Mouse (Mus musculus) lung, embryonic 14.5 days (tissue): ENCODE results near the gene Otx2. TPM values are rescaled to one million over a fixed set of nuclear protein-coding genes. Genes with fewer than 3 reads are reported as not detected.
A peak's percentile ranks its signal among the peaks of the same experiment; 100 is the strongest.
"Not testable (repeated sequence)": the region's sequence is repeated elsewhere in the genome, so short reads cannot be mapped to it uniquely, and the experiment has no call there.

Experiments
- ATAC-seq: fragments of 200-750 bp; cut with Nextera tagmentation; 2 replicates; pipeline ENCODE4 v1.8.0; 2017; ENCODE audit warnings: mild to moderate bottlenecking, moderate TSS enrichment, moderate library complexity; ENCODE audit not compliant: insufficient read depth
- DNase-seq: peaks from one replicate; pipeline ENCODE4 v3.0.0-alpha.2; 2015
- H3K27ac ChIP-seq: fragments of 300-500 bp; sonication (generic); 2 replicates; pipeline ENCODE4 v1.5.1; 2014; ENCODE audit warnings: low read depth, mild to moderate bottlenecking, moderate library complexity
- H3K27me3 ChIP-seq: fragments of 300-500 bp; sonication (generic); 2 replicates; pipeline ENCODE4 v1.6.1; 2014; ENCODE audit warnings: low read length, control low read depth; ENCODE audit not compliant: insufficient read depth
- H3K36me3 ChIP-seq: fragments of 300-500 bp; sonication (generic); 2 replicates; pipeline ENCODE4 v1.6.1; 2014; ENCODE audit warnings: control low read depth; ENCODE audit not compliant: insufficient read depth
- H3K4me1 ChIP-seq: fragments of 300-500 bp; sonication (generic); 2 replicates; pipeline ENCODE4 v1.6.1; 2014; ENCODE audit warnings: antibody characterized with exemption, control low read depth; ENCODE audit not compliant: insufficient read depth
- H3K4me2 ChIP-seq: fragments of 300-500 bp; sonication (generic); 2 replicates; pipeline ENCODE4 v1.6.1; 2014; ENCODE audit warnings: mild to moderate bottlenecking
- H3K4me3 ChIP-seq: fragments of 300-500 bp; sonication (generic); 2 replicates; pipeline ENCODE4 v1.5.1; 2014; ENCODE audit warnings: low read depth, low read length
- H3K9ac ChIP-seq: fragments of 300-500 bp; sonication (generic); 2 replicates; pipeline ENCODE4 v1.6.1; 2014
- H3K9me3 ChIP-seq: fragments of 300-500 bp; sonication (generic); 2 replicates; pipeline ENCODE4 v1.6.1; 2016; ENCODE audit warnings: low read depth, low read length, control low read depth
- CTCF ChIP-seq: IDR thresholded peaks from 2 replicates; pipeline ENCODE4 v1.5.1; 2016; ENCODE audit warnings: antibody characterized with exemption, low read depth
- WGBS: fragments of 180-500 bp; shearing (Covaris S2); extraction: QIAGEN DNeasy Blood & Tissue Kit; methylation state at CpG from one replicate; pipeline ENCODE4 v1.1.7; 2014; 5-methylcytosine and 5-hydroxymethylcytosine counted together
- polyA plus RNA-seq: library from polyadenylated mRNA; unstranded; fragments of >200 nt; fragmentation: Nextera tagmentation; extraction: Ambion mirVana; gene quantifications from 2 replicates; pipeline ENCODE4 v1.2.1, GENCODE M21; 2014

The Otx2 gene
- polyA plus RNA-seq, 1 experiment from 2014 or later = not detected

DNA sequence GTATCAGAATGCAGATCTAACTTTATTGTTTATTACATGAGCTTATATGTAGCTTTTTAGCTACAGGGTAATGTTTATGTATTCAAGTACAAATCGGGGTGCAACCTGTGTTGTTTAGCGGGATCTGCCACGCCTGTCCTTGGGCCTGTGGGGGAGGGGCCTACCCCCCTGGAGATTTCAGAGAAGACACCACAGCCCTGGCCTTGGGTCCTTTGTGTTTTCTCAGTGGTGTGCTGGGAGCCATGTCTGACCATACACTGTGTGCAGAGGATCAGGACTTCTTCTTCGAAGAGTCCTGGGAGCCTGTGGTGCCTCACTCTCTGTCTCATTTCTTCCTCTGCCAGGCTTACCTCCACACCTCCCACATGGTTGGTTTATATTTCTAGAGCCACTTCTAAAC is 47.3 kb downstream of the Otx2 start:
- Histone ChIP-seq H3K9me3 (no peaks in the 10 kb centered on the region), H3K4me2 (no peak overlapping the region), H3K27ac (no peak overlapping the region), H3K9ac (no peak overlapping the region), H3K4me3 (no peak overlapping the region), H3K27me3 (no peaks in the 10 kb centered on the region), H3K4me1 (no peaks in the 10 kb centered on the region), H3K36me3 (no peaks in the 10 kb centered on the region)
- DNase-seq = no peak
- no peak for ATAC-seq
- 69% methylated on average over 4 of the region's 4 CpGs for WGBS
- no peak for TF ChIP-seq CTCF

GRCm38 (mm10) chr14:48625331-48625694 is 48.3 kb downstream of the Otx2 start:
- H3K36me3 ChIP-seq = no peaks in the 10 kb centered on the region
- no peaks in the 10 kb centered on the region for H3K9me3 ChIP-seq
- H3K4me2 ChIP-seq = no peak overlapping the region
- ATAC-seq (peak; percentile 44; the same call in 1 of the 2 replicates), DNase-seq (peak; percentile 29)
- H3K9ac ChIP-seq = no peak overlapping the region
- 68% methylated on average over 6 of the region's 6 CpGs for WGBS
- TF ChIP-seq CTCF = no peak
- no peaks in the 10 kb centered on the region for H3K27me3 ChIP-seq
- no peaks in the 10 kb centered on the region for H3K4me1 ChIP-seq
- H3K27ac ChIP-seq = no peak overlapping the region
- no peak overlapping the region for H3K4me3 ChIP-seq

- no peak overlapping the region for H3K9ac ChIP-seq
- no peaks in the 10 kb centered on the region for H3K4me1 ChIP-seq
- no peak overlapping the region for H3K4me3 ChIP-seq
- no peak for TF ChIP-seq CTCF
- no peak overlapping the region for H3K27ac ChIP-seq
- H3K4me2 ChIP-seq = no peak overlapping the region
- 72% methylated on average over 9 of the region's 9 CpGs for WGBS
- no peaks in the 10 kb centered on the region for H3K9me3 ChIP-seq
- ATAC-seq (no peak; the same call in 1 of the 2 replicates), DNase-seq (peak; percentile 45)
- no peaks in the 10 kb centered on the region for H3K27me3 ChIP-seq
- H3K36me3 ChIP-seq = no peaks in the 10 kb centered on the region
Measured at GRCm38 (mm10) chr14:48624596-48625330, 48.9 kb downstream of the Otx2 start.

DNA sequence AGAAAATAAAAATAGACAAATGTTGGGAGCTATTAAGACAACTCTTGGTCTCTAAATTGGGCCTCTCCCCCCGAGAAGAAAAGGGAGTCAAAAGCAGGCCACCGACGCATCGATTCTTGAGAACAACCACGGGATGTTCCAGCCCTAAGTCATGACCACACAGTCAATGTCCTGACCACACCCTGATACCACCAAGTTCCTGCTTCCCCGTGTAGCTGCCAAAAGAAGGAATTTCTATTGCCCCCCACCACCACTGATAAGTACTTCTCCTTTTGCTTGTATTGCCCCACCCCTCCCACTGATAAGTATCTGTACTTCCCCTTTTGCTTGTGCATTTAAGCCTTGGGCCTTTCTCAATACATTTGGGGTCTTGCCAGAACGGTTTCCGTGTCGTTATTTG is 50.9 kb downstream of the Otx2 start:
- not testable (repeated sequence) for H3K9me3 ChIP-seq, H3K4me2 ChIP-seq, H3K4me3 ChIP-seq, H3K4me1 ChIP-seq, H3K36me3 ChIP-seq, H3K27me3 ChIP-seq, DNase-seq, H3K9ac ChIP-seq, H3K27ac ChIP-seq, ATAC-seq
- 82% methylated on average over 9 of the region's 9 CpGs for WGBS

DNA sequence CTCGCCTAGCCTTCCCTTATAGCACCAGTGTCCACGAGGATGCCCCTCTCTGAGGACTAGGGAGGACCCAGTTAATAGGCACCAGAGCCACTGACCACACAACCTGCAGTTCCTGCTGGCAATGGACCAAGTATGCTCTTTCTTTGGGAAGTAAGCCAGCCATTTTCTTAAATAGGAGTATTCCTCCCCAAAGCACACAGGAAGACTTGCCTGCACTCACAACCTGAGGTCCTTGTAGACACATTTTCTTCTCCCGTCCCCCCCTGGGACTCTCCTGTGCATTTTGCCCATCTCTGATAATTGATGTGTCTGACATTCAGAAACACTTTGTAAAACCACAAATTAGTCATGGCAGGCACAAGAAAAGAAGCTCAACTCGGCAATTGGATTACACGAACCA is 57.3 kb downstream of the Otx2 start:
- no peak overlapping the region for H3K4me3 ChIP-seq
- H3K4me2 ChIP-seq = no peak overlapping the region
- H3K36me3 ChIP-seq = no peaks in the 10 kb centered on the region
- no peaks in the 10 kb centered on the region for H3K9me3 ChIP-seq
- H3K27ac ChIP-seq = no peak overlapping the region
- TF ChIP-seq CTCF = no peak
- peak; percentile 42 for DNase-seq
- 59% methylated on average over 5 of the region's 5 CpGs for WGBS
- H3K27me3 ChIP-seq = no peaks in the 10 kb centered on the region
- no peak overlapping the region for H3K9ac ChIP-seq
- ATAC-seq = no peak
- no peaks in the 10 kb centered on the region for H3K4me1 ChIP-seq

- WGBS = 66% methylated on average over 14 of the region's 15 CpGs
- H3K9me3 ChIP-seq = no peaks in the 10 kb centered on the region
- DNase-seq (no peak), ATAC-seq (no peak)
- no peaks in the 10 kb centered on the region for H3K36me3 ChIP-seq
- no peak overlapping the region for H3K9ac ChIP-seq
- H3K4me3 ChIP-seq = no peak overlapping the region
- no peak overlapping the region for H3K4me2 ChIP-seq
- H3K27me3 ChIP-seq = no peaks in the 10 kb centered on the region
- H3K4me1 ChIP-seq = no peaks in the 10 kb centered on the region
- TF ChIP-seq CTCF = no peak
- H3K27ac ChIP-seq = no peak overlapping the region
Measured at GRCm38 (mm10) chr14:48608641-48609310, 64.8 kb downstream of the Otx2 start.

Other genes starting within 250 kb of the Otx2 start
- gene Tmem260, start 227.7 kb downstream of the Otx2 start, polyA plus RNA-seq = 25.9 and 26.7 TPM in 2 replicates